Mouse (Mus musculus) CD4-positive, CD25-positive, alpha-beta regulatory T cell, adult 4 months (primary cell): Measurements from ENCODE around the gene Usp8. TPM values are rescaled to one million over a fixed set of nuclear protein-coding genes. Genes with fewer than 3 reads are reported as not detected.

Experiments used
- ATAC-seq: one replicate; pipeline ENCODE4 v1.8.0; 2017
- polyA plus RNA-seq, 2 experiments: library from polyadenylated mRNA; unstranded; fragments of 100-300 nt; shearing (Covaris generic); gene quantifications; one replicate each; pipeline ENCODE4 v1.2.1; 2017

The Usp8 gene
- polyA plus RNA-seq, 2 experiments from 2014 or later = 38.8 to 52.2 TPM

GRCm38 (mm10) chr2:126743389-126743788 is 36.3 kb downstream of the Usp8 start:
- ATAC-seq = no peak

DNA sequence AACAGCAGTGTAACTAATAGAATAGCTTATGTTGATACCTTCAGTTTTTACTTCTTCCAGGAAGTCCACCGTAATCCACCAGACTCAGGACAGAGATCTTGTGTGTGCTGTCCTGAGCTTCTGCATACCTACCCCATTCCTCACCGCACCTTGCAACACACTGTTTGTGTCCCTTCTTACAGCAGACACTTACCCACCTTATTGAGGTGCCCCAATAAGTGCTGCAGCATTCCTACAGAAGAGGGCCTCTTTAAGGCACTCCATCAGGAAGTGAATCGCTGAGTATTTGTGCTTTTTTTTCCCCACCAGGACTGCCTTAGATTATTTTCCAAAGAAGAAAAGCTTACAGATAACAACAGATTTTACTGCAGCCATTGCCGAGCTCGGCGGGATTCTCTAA is 48.5 kb downstream of the Usp8 start:
- ATAC-seq = no peak

DNA sequence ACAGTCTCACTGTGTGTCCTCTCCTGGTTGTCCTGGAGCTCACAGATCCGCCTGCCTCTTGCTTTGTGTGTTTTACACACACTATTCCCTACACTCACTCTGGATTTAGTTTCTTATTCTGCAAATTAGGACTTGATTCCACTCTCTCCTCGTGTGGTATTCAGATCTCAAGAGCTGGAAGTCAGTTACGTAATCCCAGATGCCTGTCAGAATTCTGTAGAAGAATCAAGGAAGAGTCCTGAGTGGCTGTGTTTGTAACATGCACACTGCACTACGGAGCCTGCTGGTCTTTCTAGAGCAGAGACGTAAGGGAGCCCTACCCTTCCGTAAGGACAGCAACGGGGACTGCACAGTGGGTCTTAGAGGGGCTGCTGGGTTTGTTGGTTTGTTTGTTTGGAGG is 52.2 kb downstream of the Usp8 start:
- ATAC-seq = no peak

- ATAC-seq = no peak
Measured at GRCm38 (mm10) chr2:126765867-126766582, 58.9 kb downstream of the Usp8 start.

GRCm38 (mm10) chr2:126767599-126767998 is 60.5 kb downstream of the Usp8 start:
- no peak for ATAC-seq

DNA sequence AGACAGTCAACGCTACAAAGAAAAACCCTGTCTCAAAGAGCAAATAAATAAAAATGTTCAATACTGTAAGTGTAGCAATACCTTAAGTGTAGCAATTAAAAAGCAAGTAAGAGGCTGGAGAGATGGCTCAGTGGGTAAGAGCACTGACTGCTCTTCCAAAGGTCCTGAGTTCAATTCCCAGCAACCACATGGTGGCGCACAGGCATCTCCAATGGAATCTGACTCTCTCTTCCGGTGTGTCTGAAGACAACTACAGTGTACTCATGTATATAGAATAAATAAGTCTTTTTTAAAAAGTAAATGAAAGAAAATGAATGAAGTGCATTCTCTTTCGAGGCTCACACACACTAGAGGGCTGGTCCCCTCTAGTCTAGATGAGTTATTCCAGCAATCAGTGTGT is 61.1 kb downstream of the Usp8 start:
- ATAC-seq = no peak

DNA sequence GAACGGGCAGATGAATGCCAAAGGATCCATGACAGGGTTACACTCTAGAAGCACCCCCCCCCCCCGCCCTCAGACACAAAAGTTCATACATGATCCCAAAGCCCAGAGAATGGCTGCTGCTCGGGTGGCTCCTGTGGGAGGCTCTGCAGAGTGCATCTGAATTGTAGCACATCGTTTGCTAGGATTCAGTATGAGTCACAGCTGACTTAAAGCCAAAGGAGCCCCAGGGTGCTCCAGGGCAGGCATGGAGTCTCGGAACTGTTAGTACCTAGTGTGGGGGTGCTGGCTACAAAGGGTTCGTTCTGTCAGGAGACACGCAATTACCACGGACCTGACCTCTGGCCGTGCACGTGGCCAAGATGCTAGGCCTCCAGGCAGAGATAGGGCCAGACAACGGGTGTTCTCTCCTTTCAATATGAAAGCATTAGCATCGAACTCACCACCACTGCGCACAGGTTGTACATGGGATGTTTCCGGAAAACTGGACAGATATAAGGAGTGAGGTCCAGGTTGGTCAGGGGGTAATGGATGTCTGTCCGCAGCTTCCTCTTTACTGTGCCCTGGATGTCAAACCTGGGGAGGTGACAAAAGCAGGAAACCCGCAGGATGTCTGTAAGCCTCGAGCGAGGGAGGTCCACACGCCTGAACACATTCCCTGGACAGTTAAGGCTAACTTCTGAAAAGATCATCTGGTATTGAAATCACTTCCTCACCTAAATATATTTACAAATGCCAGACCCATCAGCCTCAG is 62.5 kb downstream of the Usp8 start:
- ATAC-seq = no peak

DNA sequence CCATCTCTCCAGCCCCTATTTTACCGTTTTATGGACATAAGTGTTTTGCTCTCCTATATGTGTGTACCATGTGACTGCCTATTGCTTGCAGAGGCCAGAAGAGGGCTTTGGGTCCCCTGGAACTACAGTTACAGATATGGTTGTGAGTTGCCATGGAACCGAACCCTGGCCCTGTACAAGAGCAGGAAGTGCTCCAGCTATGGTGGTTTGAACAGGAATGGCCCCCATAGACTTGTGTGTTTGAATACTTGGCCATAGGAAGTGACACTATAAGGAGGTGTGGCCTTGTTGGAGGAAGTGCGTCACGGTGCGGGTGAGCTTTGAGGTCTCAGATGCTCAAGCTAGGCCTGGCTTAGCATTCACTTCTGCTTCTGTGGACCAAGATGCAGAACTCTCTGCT is 65.1 kb downstream of the Usp8 start:
- no peak for ATAC-seq

DNA sequence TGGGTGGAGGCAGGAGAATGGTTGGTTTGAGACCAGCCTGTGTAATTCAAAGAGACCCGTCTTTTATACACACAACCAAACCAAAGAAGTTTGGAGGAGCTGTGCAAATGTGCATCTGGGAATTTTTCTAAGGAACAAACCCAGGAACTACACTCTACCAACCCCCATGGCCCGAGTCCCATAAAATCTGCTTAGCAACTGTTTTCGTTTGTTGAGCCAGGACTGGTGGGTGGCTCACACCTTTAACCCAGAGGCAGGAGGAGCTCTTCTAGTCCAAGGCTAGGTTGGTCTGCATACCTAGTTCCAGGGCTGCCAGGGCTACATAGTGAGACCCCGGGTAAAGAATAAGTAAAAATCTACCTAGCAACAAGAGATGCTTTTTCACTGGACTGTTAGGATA is 68.8 kb downstream of the Usp8 start:
- ATAC-seq = no peak

GRCm38 (mm10) chr2:126776416-126776815 is 69.3 kb downstream of the Usp8 start:
- ATAC-seq = no peak

DNA sequence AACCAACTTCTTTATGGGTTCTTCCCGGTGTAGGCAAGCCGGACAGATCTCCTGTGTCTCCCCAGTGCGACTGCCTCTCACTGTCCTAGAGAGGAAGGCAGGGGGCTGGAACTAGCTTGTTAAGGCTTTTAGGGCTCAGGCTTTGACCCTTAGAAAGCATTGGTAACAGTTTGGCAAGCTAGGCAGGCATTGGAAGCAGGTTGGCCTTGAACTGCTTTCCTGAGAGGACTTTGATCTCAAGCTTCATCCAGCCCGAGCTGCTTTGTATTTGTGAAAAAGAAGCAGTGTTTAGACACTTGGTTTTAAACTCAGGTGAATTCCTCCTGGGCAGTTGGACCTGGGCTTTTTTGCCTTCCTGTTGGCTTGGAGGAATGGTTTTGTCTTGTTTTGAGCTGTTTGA is 71.7 kb downstream of the Usp8 start:
- ATAC-seq = no peak

DNA sequence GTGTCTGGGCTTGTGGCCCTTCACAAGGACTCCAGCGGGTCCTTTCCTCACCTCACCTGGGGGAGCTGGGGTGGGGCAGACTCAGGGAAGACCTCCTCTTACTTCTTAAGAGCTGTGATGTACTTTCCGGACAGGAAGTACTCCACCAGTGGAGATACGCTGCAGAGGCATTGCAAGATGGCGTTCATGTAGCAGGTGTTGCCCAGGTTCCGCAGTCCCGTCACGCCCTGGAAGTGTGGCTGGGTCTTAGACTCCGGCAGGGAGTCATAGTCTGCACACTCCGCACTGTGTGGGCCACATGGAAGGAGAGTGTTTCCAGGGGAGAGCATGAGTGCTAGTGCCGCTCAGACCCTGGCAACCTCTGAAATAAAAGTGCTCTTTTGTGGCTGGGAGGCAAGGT is 73.2 kb downstream of the Usp8 start:
- no peak for ATAC-seq

GRCm38 (mm10) chr2:126781478-126781877 is 74.3 kb downstream of the Usp8 start:
- no peak for ATAC-seq

GRCm38 (mm10) chr2:126782433-126782832 is 75.3 kb downstream of the Usp8 start:
- no peak for ATAC-seq

- no peak for ATAC-seq
Measured at GRCm38 (mm10) chr2:126783370-126783769, 76.2 kb downstream of the Usp8 start, which contains the start of gene Usp50. TSS of gene Usp50 (minus strand) at chr2:126783470.

GRCm38 (mm10) chr2:126787721-126788342 is 80.7 kb downstream of the Usp8 start:
- ATAC-seq = no peak

DNA sequence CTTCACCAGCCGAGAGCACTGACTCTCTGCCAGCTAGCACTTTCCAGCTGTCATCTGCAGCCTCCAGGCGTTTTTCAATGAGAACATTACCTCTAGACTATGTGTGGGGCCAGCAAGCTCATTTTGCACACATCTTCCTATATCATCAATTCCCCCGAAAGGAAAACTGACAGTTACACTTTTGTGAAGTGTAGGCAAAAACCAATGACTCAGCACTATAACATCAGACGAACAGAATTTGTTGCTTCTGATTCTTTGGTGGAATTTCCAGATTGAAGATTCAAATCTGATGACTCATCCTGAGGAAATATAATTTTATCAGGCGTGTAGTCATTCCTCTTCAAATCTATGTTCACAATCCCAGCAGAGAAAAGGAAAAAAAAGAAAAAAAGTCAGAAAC is 85.5 kb downstream of the Usp8 start:
- ATAC-seq = no peak

DNA sequence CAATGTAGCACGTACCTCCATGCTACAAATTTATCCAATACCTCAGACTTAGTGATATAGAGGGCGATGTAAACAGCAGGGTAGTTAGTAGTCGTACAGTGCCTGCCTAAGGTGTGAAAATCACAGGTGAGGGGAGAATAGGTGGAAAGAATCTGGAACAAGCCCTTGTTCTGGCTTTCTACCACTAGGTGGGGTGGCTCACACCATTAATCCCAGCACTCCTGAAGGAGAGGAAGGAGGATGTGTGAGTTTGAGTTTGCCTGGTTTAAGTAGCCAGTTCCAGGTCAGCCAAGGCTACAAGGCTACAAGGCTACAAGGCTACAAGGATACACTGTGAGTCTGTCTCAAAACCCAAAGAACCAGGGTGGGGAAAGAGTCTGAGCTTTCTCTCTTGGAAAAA is 88.6 kb downstream of the Usp8 start:
- ATAC-seq = no peak

GRCm38 (mm10) chr2:126798455-126798854 is 91.3 kb downstream of the Usp8 start:
- no peak for ATAC-seq

- no peak for ATAC-seq
Measured at GRCm38 (mm10) chr2:126801980-126802379, 94.9 kb downstream of the Usp8 start.
